Mouse (Mus musculus) 416B (cell line): Measurements from ENCODE around the gene Zdhhc11.
A peak's percentile ranks its signal among the peaks of the same experiment; 100 is the strongest.
"Not testable (repeated sequence)": the region's sequence is repeated elsewhere in the genome, so short reads cannot be mapped to it uniquely, and the experiment has no call there.

Source experiments
- DNase-seq: peaks from one replicate; pipeline ENCODE4 v3.0.0; 2011; ENCODE audit warnings: low read depth

Zdhhc11 gene

GRCm38 (mm10) chr13:74006881-74007280 is 43.2 kb downstream of the Zdhhc11 start:
- not testable (repeated sequence) for DNase-seq

- not testable (repeated sequence) for DNase-seq
Measured at GRCm38 (mm10) chr13:74008216-74008615, 44.6 kb downstream of the Zdhhc11 start.

GRCm38 (mm10) chr13:74008948-74009718 is 45.5 kb downstream of the Zdhhc11 start, which contains the start of gene Tppp:
Gene Tppp, plus strand, starts transcription at chr13:74009407.
- no peak for DNase-seq

GRCm38 (mm10) chr13:74009791-74010614 is 46.4 kb downstream of the Zdhhc11 start:
- no peak for DNase-seq

GRCm38 (mm10) chr13:74010678-74011077 is 47.0 kb downstream of the Zdhhc11 start:
- no peak for DNase-seq

- DNase-seq: no peak
Measured at GRCm38 (mm10) chr13:74015908-74016307, 52.3 kb downstream of the Zdhhc11 start.

- DNase-seq: no peak
Measured at GRCm38 (mm10) chr13:74017426-74017825, 53.8 kb downstream of the Zdhhc11 start.

- not testable (repeated sequence) for DNase-seq
Measured at GRCm38 (mm10) chr13:74019006-74019405, 55.4 kb downstream of the Zdhhc11 start.

GRCm38 (mm10) chr13:74025151-74026081 is 61.8 kb downstream of the Zdhhc11 start:
- DNase-seq: no peak

- peak; percentile 43 for DNase-seq
Measured at GRCm38 (mm10) chr13:74026215-74026614, 62.6 kb downstream of the Zdhhc11 start.

GRCm38 (mm10) chr13:74028116-74028515 is 64.5 kb downstream of the Zdhhc11 start:
- DNase-seq: no peak

- no peak for DNase-seq
Measured at GRCm38 (mm10) chr13:74029013-74029412, 65.4 kb downstream of the Zdhhc11 start.

- no peak for DNase-seq
Measured at GRCm38 (mm10) chr13:74030691-74031090, 67.0 kb downstream of the Zdhhc11 start.

GRCm38 (mm10) chr13:74031133-74031532 is 67.5 kb downstream of the Zdhhc11 start:
- DNase-seq: no peak

- DNase-seq: no peak
Measured at GRCm38 (mm10) chr13:74034756-74035155, 71.1 kb downstream of the Zdhhc11 start.

- no peak for DNase-seq
Measured at GRCm38 (mm10) chr13:74035776-74036175, 72.1 kb downstream of the Zdhhc11 start.

GRCm38 (mm10) chr13:74039926-74040325 is 76.3 kb downstream of the Zdhhc11 start:
- no peak for DNase-seq
